Mouse (Mus musculus) left cerebral cortex, postnatal 25 days (tissue): ENCODE measurements around the gene Nlgn2. TPM values are rescaled to one million over a fixed set of nuclear protein-coding genes. Genes with fewer than 3 reads are reported as not detected.

Experiments
- DNase-seq, 2 experiments: peaks; one replicate each; pipeline ENCODE4 v3.0.0; 2022; ENCODE audit warnings: low spot score in 2 of 2, mixed read lengths in 1 of 2
- intact Hi-C: fragments of 180-260 bp; cut with DNase I; formaldehyde crosslinking; loops from one replicate; pipeline ENCODE4 v1.15.1; 2025
- total RNA-seq, 2 experiments: library from RNA; stranded (reverse); gene quantifications; 2 replicates each; pipeline ENCODE4 v1.2.3; 2021

The Nlgn2 gene
- total RNA-seq = 100 to 1,000 TPM; 233 to 248 TPM

DNA sequence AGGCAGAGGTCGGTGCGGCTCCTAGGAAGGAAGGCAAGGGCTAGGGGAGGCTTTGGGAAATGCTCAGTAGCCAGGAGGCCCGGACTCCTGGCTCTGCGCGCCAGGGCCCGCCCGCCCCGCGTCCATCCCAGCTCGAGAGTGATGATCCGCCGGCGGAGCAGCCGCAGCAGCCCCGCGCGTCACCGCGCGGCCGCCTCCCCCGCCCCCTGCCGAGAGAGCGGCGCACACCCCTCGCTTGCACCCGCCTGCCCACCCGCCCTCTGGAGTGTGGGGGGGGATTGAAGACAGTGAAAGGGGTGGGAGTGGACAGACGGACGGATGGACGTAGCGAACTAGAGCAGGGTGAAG is at the start of gene Nlgn2:
TSS of gene Nlgn2 (minus strand) at position 181 of the 348 bp plus-strand sequence.
- no peak for DNase-seq
- intact Hi-C loops = loop anchor here (2.0 kb wide), 3 partner anchors 35 to 79 kb away; partner anchors contain the start of gene Polr2a

DNA sequence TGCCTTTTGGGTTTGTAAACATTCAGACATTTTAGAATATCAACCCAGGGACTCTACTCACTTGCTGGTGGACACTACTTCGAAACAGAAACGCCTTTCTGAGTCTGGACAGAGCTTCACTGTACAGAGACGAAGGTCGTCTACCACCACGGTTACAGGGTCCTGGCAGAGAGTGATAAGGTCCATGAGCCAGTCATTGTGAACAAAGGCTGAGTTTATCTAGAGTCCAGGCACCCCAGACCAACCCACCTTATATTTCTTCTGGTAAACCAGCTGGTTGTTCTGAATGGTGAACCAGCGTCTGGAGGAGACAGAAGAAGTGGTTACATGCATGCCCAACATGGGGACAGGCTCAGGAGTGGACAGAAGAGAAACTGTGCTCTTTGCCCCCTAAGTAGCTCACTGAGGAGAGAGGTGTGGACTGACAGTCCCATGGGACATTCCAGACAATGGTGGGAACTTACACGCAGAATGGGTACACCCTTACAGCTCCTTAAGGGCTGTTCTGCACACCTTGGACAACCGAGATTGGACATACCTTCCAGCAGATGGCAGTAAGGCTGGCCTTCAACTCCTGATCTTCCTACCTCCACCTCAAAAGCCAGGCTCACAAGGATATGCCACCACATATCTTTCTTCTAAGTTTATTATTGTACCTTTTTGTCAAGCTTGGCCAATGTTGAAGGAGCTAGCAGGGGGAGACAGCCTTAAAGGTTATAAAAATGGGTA is 49.5 kb upstream of the Nlgn2 start:
- intact Hi-C loops = no loop called here
- no peak for DNase-seq

GRCm38 (mm10) chr11:69884663-69885062 is 47.1 kb upstream of the Nlgn2 start:
- intact Hi-C loops = no loop called here
- DNase-seq = no peak

- intact Hi-C loops = no loop called here
- DNase-seq = no peak
Measured at GRCm38 (mm10) chr11:69884240-69884639, 46.7 kb upstream of the Nlgn2 start.

DNA sequence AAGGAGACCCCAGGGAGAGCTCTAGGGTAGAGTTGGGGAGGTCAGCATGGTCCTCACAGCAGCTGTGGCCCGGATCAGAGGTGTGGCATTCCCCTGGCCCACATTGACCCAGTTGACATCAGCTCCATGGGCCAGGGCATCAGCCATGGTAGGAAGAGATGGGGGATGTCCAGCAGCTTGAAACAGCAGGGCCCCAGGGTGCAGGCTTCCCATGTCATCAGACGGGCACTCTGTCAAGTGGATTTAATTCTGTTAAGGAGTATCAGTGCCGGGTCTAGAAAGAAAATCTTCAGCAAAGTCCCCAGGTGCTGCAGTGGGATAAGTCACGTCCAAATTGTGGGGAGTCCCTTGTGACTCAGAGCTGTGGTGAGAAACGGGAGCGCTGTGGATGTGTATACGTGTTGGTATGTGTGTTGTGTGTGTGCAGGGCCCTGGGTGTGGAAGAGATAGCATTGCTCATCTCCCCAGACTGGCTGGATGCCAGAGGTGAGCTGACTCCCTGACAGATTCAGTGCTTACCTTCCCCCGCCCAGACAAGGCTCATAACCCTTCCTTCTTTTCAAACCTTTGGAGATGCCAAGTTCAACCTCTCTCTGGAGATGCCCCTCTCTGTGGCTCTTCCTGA is 46.1 kb upstream of the Nlgn2 start:
- DNase-seq = no peak
- intact Hi-C loops = no loop called here

- DNase-seq = no peak
- intact Hi-C loops = no loop called here
Measured at GRCm38 (mm10) chr11:69883066-69883465, 45.5 kb upstream of the Nlgn2 start.

DNA sequence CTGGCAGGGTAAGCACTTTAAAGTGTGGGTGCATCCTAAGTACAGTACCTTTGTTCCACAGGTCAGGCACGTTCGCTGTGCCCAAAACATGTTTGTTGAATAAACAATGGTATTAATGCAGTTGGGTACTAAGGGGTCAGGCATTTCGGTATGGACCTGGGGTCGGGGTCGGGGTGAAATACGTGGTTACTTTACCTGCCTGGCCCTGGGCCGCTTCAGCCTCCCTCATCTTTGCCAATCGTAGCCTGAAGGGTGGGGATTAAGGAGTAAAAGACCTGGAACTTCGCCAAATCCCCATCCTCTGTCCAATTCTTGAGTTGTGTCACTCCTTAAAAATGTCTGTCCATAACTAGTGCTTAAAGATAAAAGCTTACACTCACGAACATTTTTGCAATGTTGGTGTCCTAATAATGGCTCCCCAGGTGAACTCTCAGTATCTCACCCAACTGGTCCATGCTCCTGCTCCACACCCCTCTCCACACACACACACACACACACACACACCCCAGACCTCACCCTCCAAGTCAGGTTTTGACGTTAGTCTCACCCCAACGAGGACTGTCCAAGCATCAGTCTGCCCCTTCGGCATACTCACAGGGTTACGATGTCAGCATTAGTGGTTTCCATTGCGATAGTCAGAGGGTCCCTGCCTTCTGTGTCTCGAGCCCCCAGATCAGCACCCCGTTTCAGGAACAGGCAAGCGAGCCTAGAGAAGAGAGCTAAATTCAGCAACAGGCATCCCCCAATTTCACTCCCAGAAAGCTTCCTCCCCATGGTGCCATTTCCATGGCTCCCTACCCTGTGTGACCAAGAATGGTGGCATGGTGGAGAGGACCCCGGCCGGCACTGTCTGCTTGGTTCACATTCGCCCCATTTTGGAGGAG is 44.4 kb upstream of the Nlgn2 start:
- intact Hi-C loops = no loop called here
- no peak for DNase-seq

DNA sequence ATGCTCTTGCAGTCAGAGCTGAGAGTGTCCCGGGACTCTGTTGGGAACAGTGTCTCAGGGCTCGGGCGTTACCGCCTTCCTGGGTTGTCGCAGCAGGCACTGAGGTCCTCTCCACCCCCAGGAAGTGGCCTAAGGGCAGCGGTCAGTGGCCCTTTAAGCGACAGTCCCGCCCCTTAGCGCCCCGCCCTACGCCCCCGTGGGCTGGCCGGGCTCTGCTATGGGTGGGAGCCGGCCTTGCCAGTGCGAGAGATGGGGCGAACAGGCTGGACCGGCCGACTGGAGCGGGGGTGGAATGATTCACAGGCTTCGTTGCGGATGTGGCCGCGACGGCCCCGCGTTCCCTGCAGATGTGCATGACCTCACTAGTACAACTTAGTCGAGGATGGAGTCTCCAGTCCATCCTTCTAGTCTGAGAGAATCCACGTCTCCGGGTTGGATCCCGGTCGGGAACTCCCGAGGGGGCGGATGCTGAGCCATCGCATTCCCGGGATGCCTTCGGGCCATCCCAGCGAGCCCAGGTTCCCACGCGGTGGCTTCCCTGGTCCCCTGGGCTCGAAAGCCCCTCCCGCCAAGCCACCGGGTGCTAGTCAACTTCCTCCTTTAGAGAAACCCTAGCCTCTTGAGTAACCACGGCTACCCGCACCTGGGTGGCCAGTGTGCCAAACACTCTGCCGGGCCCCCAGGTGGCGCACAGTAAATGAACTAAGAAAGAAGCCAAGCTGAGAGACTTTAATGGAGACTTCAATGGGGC is 43.4 kb upstream of the Nlgn2 start, which contains the start of gene Kctd11:
TSS of gene Kctd11 (minus strand) at position 554 of the 751 bp plus-strand sequence.
- intact Hi-C loops = no loop called here
- DNase-seq = peak; percentile 60 to 72

GRCm38 (mm10) chr11:69880506-69880852 is 42.9 kb upstream of the Nlgn2 start:
- intact Hi-C loops = no loop called here
- DNase-seq = peak; percentile 24 to 42

GRCm38 (mm10) chr11:69879711-69880110 is 42.1 kb upstream of the Nlgn2 start:
- intact Hi-C loops = loop anchor here (5.0 kb wide), 2 partner anchors 72 to 197 kb away; partner anchors contain the start of genes Senp3 and Tmem102
- no peak for DNase-seq

- intact Hi-C loops = loop anchor here (5.0 kb wide), 2 partner anchors 72 to 197 kb away; partner anchors contain the start of genes Senp3 and Tmem102
- no peak for DNase-seq
Measured at GRCm38 (mm10) chr11:69878952-69879351, 41.4 kb upstream of the Nlgn2 start.

DNA sequence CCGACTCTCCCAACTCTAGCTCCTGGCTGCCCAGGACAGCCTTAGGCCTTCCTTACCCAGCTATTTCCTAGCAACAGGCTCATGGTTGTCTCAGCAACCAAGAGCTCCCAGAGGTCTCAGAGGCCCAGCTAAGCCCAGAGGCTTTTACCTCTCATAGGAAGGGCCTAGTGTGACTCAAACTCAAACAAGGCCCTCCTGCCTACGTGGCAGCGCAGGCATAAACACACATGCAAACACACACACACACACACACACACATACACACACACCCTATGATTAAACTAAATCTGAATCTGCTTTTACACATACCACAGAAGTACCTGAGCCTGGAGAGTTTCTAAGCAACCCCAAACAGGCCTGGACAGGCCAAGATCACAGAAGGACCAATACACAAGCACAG is 40.8 kb upstream of the Nlgn2 start:
- intact Hi-C loops = loop anchor here (5.0 kb wide), 2 partner anchors 71 to 196 kb away; partner anchors contain the start of genes Senp3 and Tmem102
- DNase-seq = no peak

DNA sequence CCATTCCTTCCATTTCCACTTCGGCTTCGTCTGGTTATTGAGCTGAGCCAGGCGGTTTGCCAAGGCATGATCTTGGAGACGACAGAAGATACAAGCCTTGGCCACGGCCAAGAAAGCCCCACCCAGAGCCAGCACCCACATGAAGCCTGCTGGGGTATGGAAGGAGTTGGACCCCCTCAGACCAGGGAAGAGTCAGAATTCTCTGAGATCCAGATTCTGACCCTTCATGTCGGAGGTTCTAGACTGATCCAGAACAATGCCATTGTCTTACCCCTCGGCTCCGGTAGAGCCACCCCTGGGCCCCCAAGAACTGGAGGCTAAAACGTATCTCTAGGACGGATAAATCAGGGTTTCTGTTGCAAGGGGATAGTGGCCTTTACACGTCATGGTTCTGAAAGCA is 40.3 kb upstream of the Nlgn2 start, which contains the start of gene Tmem95:
TSS of gene Tmem95 (minus strand) at position 141 of the 400 bp plus-strand sequence.
- no peak for DNase-seq
- intact Hi-C loops = loop anchor here (2.0 to 5.0 kb wide), 3 partner anchors 71 to 196 kb away; partner anchors contain the start of genes Polr2a, Senp3 and Tmem102

- peak; percentile 72 to 79 for DNase-seq
- intact Hi-C loops = loop anchor here (2.0 to 5.0 kb wide), 3 partner anchors 70 to 195 kb away; partner anchors contain the start of genes Polr2a, Senp3 and Tmem102
Measured at GRCm38 (mm10) chr11:69876867-69877266, 39.3 kb upstream of the Nlgn2 start.

- DNase-seq = peak in 1 of 2 experiments; percentile 44
- intact Hi-C loops = loop anchor here (2.0 to 5.0 kb wide), 3 partner anchors 69 to 194 kb away; partner anchors contain the start of genes Polr2a, Senp3 and Tmem102
Measured at GRCm38 (mm10) chr11:69876186-69876585, 38.6 kb upstream of the Nlgn2 start.

GRCm38 (mm10) chr11:69872451-69872850 is 34.9 kb upstream of the Nlgn2 start:
- intact Hi-C loops = no loop called here
- DNase-seq = no peak

GRCm38 (mm10) chr11:69871822-69872221 is 34.2 kb upstream of the Nlgn2 start:
- no peak for DNase-seq
- intact Hi-C loops = no loop called here

- intact Hi-C loops = no loop called here
- DNase-seq = no peak
Measured at GRCm38 (mm10) chr11:69870289-69871069, 32.9 kb upstream of the Nlgn2 start.
